22 mouse cellular contexts compared by ENCODE assay signal in the genomic region with DNA sequence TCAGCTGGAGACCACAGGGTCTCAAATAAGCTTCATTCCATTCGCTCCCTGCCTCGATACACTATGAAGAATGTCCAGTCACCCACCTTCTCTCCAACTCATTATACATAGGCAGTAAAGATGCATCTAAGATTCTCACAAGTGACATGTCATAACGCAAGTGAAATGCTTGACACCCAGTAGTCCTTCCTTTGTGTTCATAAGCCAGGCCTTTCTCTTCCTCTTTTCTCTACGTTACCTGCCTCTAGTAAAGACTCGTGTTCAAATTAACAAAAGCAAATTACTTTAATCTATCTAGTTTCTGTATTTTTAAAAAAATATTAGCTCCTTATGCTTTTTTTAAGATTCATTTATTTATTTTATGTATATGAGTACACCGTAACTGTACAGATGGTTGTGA.
"Had no signal": no experiment of that assay in that cellular context is flagged by ENCODE, and none has a peak within 500 bp of the region (broad histone marks: within the 10 kb centered on the region; RNA-seq: fewer than 3 reads in every experiment).

No protein-coding gene starts in this region.

- H3K36me3 ChIP-seq: limb, embryonic 12.5 days; limb, embryonic 15.5 days; midbrain, embryonic 12.5 days; neural tube, embryonic 13.5 days; stomach, embryonic 15.5 days had no signal

- H3K27me3 ChIP-seq: limb, embryonic 12.5 days; limb, embryonic 15.5 days; midbrain, embryonic 12.5 days; neural tube, embryonic 13.5 days; stomach, embryonic 15.5 days had no signal

- H3K9ac ChIP-seq: limb, embryonic 12.5 days; limb, embryonic 15.5 days; liver, embryonic 14.5 days; liver, postnatal 0 days; lung, embryonic 14.5 days; midbrain, embryonic 12.5 days; neural tube, embryonic 13.5 days; stomach, embryonic 15.5 days had no signal

- H3K4me1 ChIP-seq: limb, embryonic 15.5 days; midbrain, embryonic 12.5 days; stomach, embryonic 15.5 days had no signal

- DNase-seq: kidney, adult 18-20 months; kidney, adult 9 months; kidney, postnatal 25 days; layer of hippocampus, adult 9-11 months; layer of hippocampus, postnatal 36 days; left cerebral cortex, postnatal 4 days; liver, postnatal 0 days; lung, embryonic 14.5 days; thymus, postnatal 25 days had no signal

- H3K27ac ChIP-seq: limb, embryonic 12.5 days; limb, embryonic 15.5 days; liver, embryonic 14.5 days; macrophage; midbrain, embryonic 12.5 days; neural tube, embryonic 13.5 days; stomach, embryonic 15.5 days had no signal

- H3K4me2 ChIP-seq: limb, embryonic 12.5 days; limb, embryonic 15.5 days; liver, embryonic 11.5 days; lung, embryonic 14.5 days; midbrain, embryonic 12.5 days; neural tube, embryonic 13.5 days; stomach, embryonic 15.5 days had no signal

- H3K4me3 ChIP-seq: layer of hippocampus, adult 2 months; limb, embryonic 12.5 days; limb, embryonic 15.5 days; midbrain, embryonic 12.5 days; myocyte; neural tube, embryonic 13.5 days; stomach, embryonic 15.5 days had no signal

- ATAC-seq: intestine, embryonic 16.5 days; liver, postnatal 0 days; lung, postnatal 0 days; midbrain, embryonic 16.5 days had no signal

- H3K9me3 ChIP-seq: limb, embryonic 12.5 days; limb, embryonic 15.5 days; midbrain, embryonic 12.5 days; neural tube, embryonic 13.5 days; stomach, embryonic 15.5 days had no signal
